ENCODE assay signal across 8 mouse cellular contexts in the genomic region with DNA sequence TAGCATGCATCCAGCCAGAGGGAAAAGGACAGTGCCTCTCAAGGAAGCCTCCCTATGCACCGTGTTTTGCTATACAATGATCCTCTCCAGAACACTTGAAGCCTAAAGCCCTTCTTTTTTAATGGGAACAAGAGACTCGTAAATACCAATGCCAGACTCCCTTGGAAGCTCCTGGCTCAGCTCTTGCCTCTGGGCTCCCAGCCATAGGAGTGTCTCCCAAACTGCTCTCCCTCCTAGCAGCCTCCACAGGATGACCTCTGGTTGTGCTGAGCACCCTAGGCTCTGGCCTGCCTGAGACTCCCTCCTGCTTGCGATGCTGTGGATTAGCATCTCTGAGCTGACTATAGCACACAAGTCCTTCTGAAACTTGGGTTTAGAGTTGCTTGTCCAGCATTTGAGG. TPM values are rescaled to one million over a fixed set of nuclear protein-coding genes. Genes with fewer than 3 reads are reported as not detected.
DNase-seq lines count a peak whose midpoint lies in the region; ATAC-seq lines count a peak whose summit lies in the region.

No protein-coding gene starts in this region.

- WGBS in heart, embryonic 12.5 days, result 58% methylated on average over 3 of the region's 3 CpGs
- 60% methylated on average over 3 of the region's 3 CpGs for WGBS in embryonic facial prominence, embryonic 15.5 days
- 55% methylated on average over 3 of the region's 3 CpGs for WGBS in intestine, embryonic 16.5 days

- no peaks in the 10 kb centered on the region for H3K27me3 ChIP-seq in heart, embryonic 12.5 days (replicated peaks)
- H3K27me3 ChIP-seq in embryonic facial prominence, embryonic 15.5 days, result no peaks in the 10 kb centered on the region
- no peaks in the 10 kb centered on the region for H3K27me3 ChIP-seq in intestine, embryonic 16.5 days (replicated peaks; ENCODE audit: control insufficient read depth, insufficient read depth, low read length)

- H3K36me3 ChIP-seq in heart, embryonic 12.5 days, result no peaks in the 10 kb centered on the region
- H3K36me3 ChIP-seq in embryonic facial prominence, embryonic 15.5 days, result no peaks in the 10 kb centered on the region
- no peaks in the 10 kb centered on the region for H3K36me3 ChIP-seq in intestine, embryonic 16.5 days (ENCODE audit: control insufficient read depth, insufficient read depth, low read length)

- H3K27ac ChIP-seq in heart, embryonic 12.5 days (ENCODE audit: poor library complexity, severe bottlenecking), result no peak overlapping the region
- peak overlapping the region; percentile 48 for H3K27ac ChIP-seq in embryonic facial prominence, embryonic 15.5 days (replicated peaks)
- H3K27ac ChIP-seq in intestine, embryonic 16.5 days (ENCODE audit: low read length), result peak overlapping the region; percentile 47

- ATAC-seq in heart, embryonic 12.5 days (ENCODE audit: insufficient number of reproducible peaks, low FRiP score), result no peak
- peak; percentile 36; the same call in 1 of the 2 replicates for ATAC-seq in embryonic facial prominence, embryonic 15.5 days (ENCODE audit: insufficient number of reproducible peaks, low FRiP score, low TSS enrichment, low read depth)
- peak; percentile 68 for ATAC-seq in intestine, embryonic 16.5 days
- no peak for ATAC-seq in frontal cortex, adult (ENCODE audit: low TSS enrichment)

- no peaks in the 10 kb centered on the region for H3K9me3 ChIP-seq in heart, embryonic 12.5 days (replicated peaks)
- H3K9me3 ChIP-seq in embryonic facial prominence, embryonic 15.5 days (replicated peaks), result no peaks in the 10 kb centered on the region
- no peaks in the 10 kb centered on the region for H3K9me3 ChIP-seq in intestine, embryonic 16.5 days (ENCODE audit: control insufficient read depth, low read length)

- DNase-seq in heart, adult 11 months, result peak; percentile 97
- peak; percentile 85 for DNase-seq in adipocyte (ENCODE audit: low spot score)
- DNase-seq in layer of hippocampus, postnatal 25 days (ENCODE audit: extremely low spot score in 1 of 2, low spot score in 1 of 2), result no peak
- no peak for DNase-seq in spleen, adult 18-20 months

- no peak overlapping the region for H3K4me2 ChIP-seq in heart, embryonic 12.5 days
- H3K4me2 ChIP-seq in embryonic facial prominence, embryonic 15.5 days (replicated peaks), result no peak overlapping the region
- no peak overlapping the region for H3K4me2 ChIP-seq in intestine, embryonic 16.5 days (ENCODE audit: low read depth, low read length)

- H3K4me3 ChIP-seq in heart, embryonic 12.5 days, result no peak overlapping the region
- no peak overlapping the region for H3K4me3 ChIP-seq in embryonic facial prominence, embryonic 15.5 days (replicated peaks)
- H3K4me3 ChIP-seq in intestine, embryonic 16.5 days (ENCODE audit: low read length), result no peak overlapping the region

- no peak overlapping the region for H3K9ac ChIP-seq in heart, embryonic 12.5 days
- no peak overlapping the region for H3K9ac ChIP-seq in embryonic facial prominence, embryonic 15.5 days
- H3K9ac ChIP-seq in intestine, embryonic 16.5 days (ENCODE audit: low read depth, low read length), result no peak overlapping the region

- H3K4me1 ChIP-seq in heart, embryonic 12.5 days (replicated peaks), result peaks cover 33% of the 10 kb centered on the region
- peaks cover 41% of the 10 kb centered on the region for H3K4me1 ChIP-seq in embryonic facial prominence, embryonic 15.5 days
- peaks cover 15% of the 10 kb centered on the region for H3K4me1 ChIP-seq in intestine, embryonic 16.5 days (ENCODE audit: control insufficient read depth, insufficient read depth, low read length)

RNA-seq across cellular contexts. Expression of a gene that starts 44.9 kb away (rescaled TPM):
- polyA plus RNA-seq in heart, embryonic 12.5 days (2016; fragmentation: Nextera tagmentation; extraction: Ambion mirVana), result 22.1 and 24.4 TPM in 2 replicates
- 25.9 and 27.0 TPM in 2 replicates for polyA plus RNA-seq in embryonic facial prominence, embryonic 15.5 days (2015; fragmentation: Nextera tagmentation; extraction: Ambion mirVana)
- polyA plus RNA-seq in intestine, embryonic 16.5 days (2015; fragmentation: Nextera tagmentation; extraction: Ambion mirVana), result 30.8 and 36.2 TPM in 2 replicates
- total RNA-seq in layer of hippocampus, postnatal 25 days (2021), result 10 to 100 TPM in 1 of 2 experiments, 1 to 10 TPM in 1; 8.7 to 10.9 TPM

RNA-seq across cellular contexts. Expression of a gene that starts 44.9 kb away (rescaled TPM):
- 26.6 and 28.5 TPM in 2 replicates for polyA plus RNA-seq in heart, embryonic 12.5 days (2016; fragmentation: Nextera tagmentation; extraction: Ambion mirVana)
- 38.1 and 41.8 TPM in 2 replicates for polyA plus RNA-seq in embryonic facial prominence, embryonic 15.5 days (2015; fragmentation: Nextera tagmentation; extraction: Ambion mirVana)
- polyA plus RNA-seq in intestine, embryonic 16.5 days (2015; fragmentation: Nextera tagmentation; extraction: Ambion mirVana), result 58.2 and 58.9 TPM in 2 replicates
- 10 to 100 TPM; 25.8 to 26.3 TPM for total RNA-seq in layer of hippocampus, postnatal 25 days (2021)

Comparison
In these comparisons a context has a peak if more than half of its experiments do, and no peak if none do; other contexts are left out.
1. DNase-seq: peak in heart, adult 11 months (single experiment) and adipocyte (single experiment); none in layer of hippocampus, postnatal 25 days (0 of 2) and spleen, adult 18-20 months (0 of 2).
2. ATAC-seq: peak in embryonic facial prominence, embryonic 15.5 days (single experiment) and intestine, embryonic 16.5 days (single experiment); none in heart, embryonic 12.5 days (single experiment) and frontal cortex, adult (single experiment).